Mouse (Mus musculus) embryonic fibroblast, embryonic 13.5 days (primary cell): ENCODE data around the gene Btbd19. TPM values are rescaled to one million over a fixed set of nuclear protein-coding genes. Genes with fewer than 3 reads are reported as not detected.

ENCODE experiments used
- H3K27ac ChIP-seq: 2 replicates; pipeline ENCODE4 v1.5.1; 2012; ENCODE audit warnings: low read length, control low read depth, inconsistent platforms; ENCODE audit not compliant: insufficient read depth
- H3K4me1 ChIP-seq: 2 replicates; pipeline ENCODE4 v1.6.1; 2011; ENCODE audit warnings: low read length; ENCODE audit not compliant: control insufficient read depth, insufficient read depth
- H3K4me3 ChIP-seq: 2 replicates; pipeline ENCODE4 v1.5.1; 2011; ENCODE audit warnings: mild to moderate bottlenecking, control low read depth, low read length; ENCODE audit not compliant: insufficient read depth
- CTCF ChIP-seq: IDR thresholded peaks from 2 replicates; pipeline ENCODE4 v1.5.1; 2011; ENCODE audit warnings: mild to moderate bottlenecking, control low read depth, low read length, moderate library complexity, borderline replicate concordance; ENCODE audit not compliant: insufficient read depth
- POLR2A ChIP-seq: IDR thresholded peaks from 2 replicates; pipeline ENCODE4 v1.6.1; 2011; ENCODE audit warnings: low read depth, mild to moderate bottlenecking, control low read depth, low read length, moderate library complexity
- polyA plus RNA-seq: library from polyadenylated mRNA; stranded (reverse); fragments of >200 nt; gene quantifications from 2 replicates; pipeline ENCODE4 v1.2.4, GENCODE M21; 2011; ENCODE audit warnings: low read depth; ENCODE audit not compliant: missing spikeins, insufficient read length

Btbd19 gene
- polyA plus RNA-seq, 1 experiment, result 42.1 TPM

DNA sequence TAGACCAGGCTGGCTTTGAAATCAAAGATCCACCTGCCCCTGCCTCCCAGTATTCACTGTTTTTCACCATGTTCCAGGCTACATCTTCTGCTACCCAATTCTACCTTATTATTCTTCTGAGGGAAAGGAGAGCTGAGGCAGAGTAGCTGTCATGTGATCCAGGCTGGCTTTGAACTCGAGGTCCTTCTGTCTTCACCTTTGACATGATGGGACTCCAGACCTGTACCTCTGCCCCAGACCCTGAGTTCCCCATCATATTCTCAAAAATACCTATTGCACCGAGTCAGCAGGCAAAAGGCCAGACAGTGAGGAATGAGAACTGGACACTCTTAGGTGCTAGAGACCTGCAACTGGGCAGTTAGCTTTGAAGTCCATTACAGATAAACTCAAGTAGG is 9.1 kb upstream of the Btbd19 start:
- TF ChIP-seq POLR2A, result no peak
- TF ChIP-seq CTCF, result no peak
- Histone ChIP-seq H3K27ac (no peak overlapping the region), H3K4me1 (peaks cover 12% of the 10 kb centered on the region), H3K4me3 (no peak overlapping the region)

DNA sequence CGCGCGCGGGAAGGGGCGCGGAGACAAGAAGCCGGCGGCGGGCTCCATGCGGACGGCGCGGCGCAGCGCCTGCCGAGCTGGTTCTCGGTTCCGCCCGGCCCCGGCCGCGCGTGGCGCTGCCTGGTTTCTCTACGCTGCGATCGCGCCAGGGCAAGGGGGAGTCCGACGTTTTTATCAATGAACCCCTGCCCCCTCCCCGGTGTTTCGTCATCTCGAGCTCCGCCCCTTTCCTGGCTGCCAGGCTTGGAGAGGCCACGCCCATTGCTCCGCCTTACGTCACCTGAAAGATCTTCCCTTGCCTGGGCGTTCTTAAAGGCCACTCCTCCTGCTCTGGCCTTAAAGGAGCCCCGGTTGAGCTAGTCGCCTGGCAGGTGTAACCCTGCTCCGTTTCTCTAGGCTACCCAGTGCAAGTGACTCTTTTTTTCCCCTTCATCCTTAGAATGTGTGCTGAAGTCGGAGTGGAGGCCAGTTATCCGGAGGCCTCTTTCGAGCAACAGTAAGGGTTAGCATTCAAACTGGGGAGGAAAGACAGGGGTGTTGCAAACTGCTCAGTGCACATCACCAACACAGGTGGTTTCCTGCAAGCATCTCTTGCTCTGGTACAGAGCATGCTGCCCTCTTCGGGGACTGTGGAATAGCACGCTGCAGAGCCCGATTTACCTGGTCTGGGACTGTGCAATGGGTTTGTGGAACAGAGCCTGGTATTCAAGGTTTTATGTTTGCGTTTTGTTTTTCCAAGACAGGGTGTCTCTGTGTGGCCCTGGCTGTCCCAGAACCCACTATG is 8.5 kb upstream of the Btbd19 start, which contains the start of gene Plk3:
TSS of gene Plk3 (minus strand) at position 147 of the 784 bp plus-strand sequence.
- no peak within 1 kb of the TSS for H3K27ac ChIP-seq
- peak within 1 kb of the TSS; percentile 75 for H3K4me3 ChIP-seq
- TF ChIP-seq CTCF, result no peak
- TF ChIP-seq POLR2A, result peak; percentile 94

DNA sequence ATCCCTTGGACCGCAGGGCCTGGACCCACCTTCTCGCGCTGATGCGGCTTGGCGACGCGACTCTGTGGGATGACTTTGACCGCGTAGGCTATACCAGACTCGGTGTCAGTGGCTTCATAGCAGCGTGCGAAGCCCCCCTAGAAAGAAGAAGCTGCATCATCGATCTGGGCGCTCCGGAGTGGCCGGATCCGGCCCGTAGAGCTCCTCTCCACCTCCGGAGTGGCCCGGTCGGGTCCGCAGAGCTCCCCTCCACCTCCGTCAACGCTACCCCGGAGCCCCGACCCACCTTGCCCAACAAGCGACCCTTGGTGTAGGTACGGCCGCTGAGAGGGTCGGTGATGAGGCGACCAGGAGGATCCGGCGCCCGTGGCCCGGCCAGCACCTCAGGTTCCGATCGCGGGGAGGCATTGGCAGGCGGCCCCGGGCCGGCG is 7.9 kb upstream of the Btbd19 start:
- Histone ChIP-seq H3K4me3 (peak overlapping the region; percentile 75), H3K27ac (no peak overlapping the region), H3K4me1 (peaks cover 12% of the 10 kb centered on the region)
- TF ChIP-seq POLR2A (no peak), CTCF (no peak)

More for the DNA sequence above, 8.5 kb upstream of the Btbd19 start, which contains the start of gene Plk3:
- H3K4me1 ChIP-seq, result peaks cover 12% of the 10 kb centered on the region

DNA sequence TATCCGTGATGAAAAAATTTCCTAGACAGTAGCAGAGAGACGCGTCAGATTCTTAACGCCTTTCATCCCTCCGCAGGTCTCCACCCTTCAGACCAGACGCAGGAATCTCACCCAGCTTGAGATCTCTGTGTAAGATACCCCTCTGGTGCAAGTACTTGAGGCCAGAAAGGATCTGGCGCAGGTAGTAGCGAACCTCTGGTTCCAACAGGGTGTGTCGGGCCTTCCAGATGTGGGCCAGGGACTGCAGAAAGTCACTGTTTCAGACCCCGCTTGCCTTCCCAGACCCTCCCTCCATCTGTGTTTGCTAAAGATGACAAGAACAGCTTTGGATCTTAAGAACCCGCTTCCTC is 7.2 kb upstream of the Btbd19 start:
- Histone ChIP-seq H3K27ac (no peak overlapping the region), H3K4me3 (peak overlapping the region; percentile 75), H3K4me1 (peaks cover 12% of the 10 kb centered on the region)
- no peak for TF ChIP-seq POLR2A
- TF ChIP-seq CTCF, result no peak

DNA sequence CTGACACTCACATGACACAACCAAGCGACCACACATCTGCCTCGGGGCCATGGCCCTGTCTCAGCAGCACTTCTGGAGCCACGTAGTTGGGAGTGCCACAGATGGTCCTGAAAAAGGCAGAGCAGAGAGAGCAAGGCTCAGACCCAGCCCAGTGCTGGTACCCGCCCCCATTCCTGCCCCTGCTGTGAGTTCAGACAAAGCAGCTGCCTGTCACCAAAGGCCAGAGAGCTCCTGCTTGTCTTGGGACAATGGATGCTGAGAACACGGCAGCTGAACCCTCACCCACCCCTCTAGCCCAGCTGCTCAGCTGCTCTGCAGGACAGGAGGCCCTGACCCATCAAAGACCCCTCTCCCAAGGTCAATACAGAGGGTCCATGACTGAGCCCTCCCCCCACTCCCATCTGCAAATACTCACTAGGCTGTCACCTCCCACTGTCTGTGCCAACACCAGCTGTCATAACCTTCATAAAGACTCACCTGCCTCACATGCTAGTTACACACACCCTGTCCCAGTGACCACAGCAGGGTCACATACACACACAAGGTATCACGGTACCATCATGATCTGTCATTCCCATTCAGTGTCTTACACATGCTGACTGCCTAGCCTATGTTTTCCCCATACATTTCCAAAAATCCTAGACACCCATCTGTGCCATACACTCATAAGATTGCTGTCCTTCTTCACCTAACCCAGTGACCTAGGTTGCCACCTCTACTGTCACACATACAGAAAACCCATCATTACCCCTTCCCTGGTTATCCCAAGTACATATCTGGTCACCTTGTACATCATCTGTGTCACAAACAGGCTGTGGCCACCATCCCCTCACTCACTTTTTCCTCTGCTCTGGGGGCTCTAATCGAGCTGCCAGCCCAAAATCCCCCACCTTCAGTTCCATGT is 6.6 kb upstream of the Btbd19 start:
- Histone ChIP-seq H3K4me1 (peaks cover 13% of the 10 kb centered on the region), H3K4me3 (peak overlapping the region; percentile 75), H3K27ac (no peak overlapping the region)
- TF ChIP-seq POLR2A (peak; percentile 39; the same call in 1 of the 2 replicates), CTCF (no peak)

DNA sequence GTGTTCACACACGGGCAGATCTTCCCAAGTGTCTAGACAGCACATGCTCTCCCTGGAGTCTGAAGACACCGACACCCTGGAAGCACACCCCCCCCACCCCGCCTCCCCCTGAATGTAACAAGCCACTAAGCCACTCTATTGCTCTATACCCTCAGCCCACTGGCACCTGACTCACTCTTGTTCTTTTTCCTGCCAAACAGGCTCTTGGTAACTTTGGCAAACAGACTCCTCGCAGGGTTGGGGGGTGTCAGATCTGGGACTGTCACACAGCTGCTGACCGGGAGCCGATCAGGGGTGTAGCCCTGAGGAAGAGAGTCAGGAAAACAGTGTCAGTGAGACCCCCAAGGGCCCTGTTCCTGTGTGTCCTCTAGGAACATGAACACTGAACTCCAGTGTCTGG is 5.7 kb upstream of the Btbd19 start:
- H3K4me3 ChIP-seq, result no peak overlapping the region
- H3K27ac ChIP-seq, result no peak overlapping the region
- TF ChIP-seq CTCF (no peak), POLR2A (no peak)
- H3K4me1 ChIP-seq, result peaks cover 21% of the 10 kb centered on the region

DNA sequence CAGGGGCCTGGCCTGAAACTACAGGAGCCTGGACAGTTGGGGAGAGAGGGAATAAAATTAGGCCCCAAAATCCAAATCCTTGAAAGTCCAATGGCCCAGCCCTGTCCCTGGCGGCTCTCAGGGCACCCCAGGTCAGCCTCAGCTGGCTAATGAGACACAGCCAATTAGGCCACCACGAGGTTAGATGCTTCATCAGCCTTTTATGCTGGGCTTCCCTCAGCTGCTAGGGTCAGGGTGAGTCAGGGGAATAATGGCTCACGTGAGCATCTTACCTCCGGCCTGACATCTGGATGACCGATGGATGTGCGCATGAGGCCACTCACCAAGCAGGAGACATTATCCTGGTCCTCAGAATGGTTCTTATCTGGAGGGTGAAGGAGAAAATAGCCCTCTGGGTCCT is 5.3 kb upstream of the Btbd19 start:
- Histone ChIP-seq H3K4me3 (no peak overlapping the region), H3K27ac (no peak overlapping the region), H3K4me1 (peaks cover 22% of the 10 kb centered on the region)
- TF ChIP-seq CTCF (no peak), POLR2A (no peak)

DNA sequence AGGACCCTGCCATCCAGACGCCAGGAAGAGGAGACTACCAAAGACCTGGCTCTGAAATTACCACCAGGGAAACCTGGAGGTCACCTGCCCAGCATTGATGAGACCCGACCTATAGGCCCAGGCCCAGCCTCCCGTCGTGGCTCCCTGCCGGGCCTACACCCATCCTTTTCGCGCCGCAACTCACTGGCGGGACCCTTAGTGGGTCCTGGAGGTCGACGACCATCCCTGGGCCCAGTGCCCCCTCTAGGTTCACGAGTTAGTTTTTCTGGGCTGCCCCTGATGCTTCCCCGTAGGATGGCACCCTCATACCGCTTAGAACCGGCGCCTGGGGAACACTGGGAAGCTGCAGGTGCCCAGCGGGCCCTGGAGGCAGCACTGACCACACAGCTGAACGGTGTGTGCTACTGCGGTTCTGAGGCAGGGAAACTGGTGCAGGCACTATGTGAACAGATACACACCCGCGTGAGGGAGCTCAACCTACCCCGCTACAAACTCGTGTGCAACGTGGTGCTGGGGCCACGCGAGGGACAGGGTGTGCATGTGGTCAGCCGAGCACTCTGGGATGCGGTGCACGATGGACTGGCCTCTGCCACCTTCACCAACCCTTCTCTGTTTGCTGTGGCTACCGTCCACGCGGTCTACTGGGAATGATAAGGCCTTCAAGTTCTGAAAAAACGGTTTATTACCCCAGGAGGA is 2.6 kb upstream of the Btbd19 start:
- no peak overlapping the region for H3K27ac ChIP-seq
- TF ChIP-seq POLR2A (no peak), CTCF (no peak)
- H3K4me3 ChIP-seq, result no peak overlapping the region
- H3K4me1 ChIP-seq, result peaks cover 26% of the 10 kb centered on the region

DNA sequence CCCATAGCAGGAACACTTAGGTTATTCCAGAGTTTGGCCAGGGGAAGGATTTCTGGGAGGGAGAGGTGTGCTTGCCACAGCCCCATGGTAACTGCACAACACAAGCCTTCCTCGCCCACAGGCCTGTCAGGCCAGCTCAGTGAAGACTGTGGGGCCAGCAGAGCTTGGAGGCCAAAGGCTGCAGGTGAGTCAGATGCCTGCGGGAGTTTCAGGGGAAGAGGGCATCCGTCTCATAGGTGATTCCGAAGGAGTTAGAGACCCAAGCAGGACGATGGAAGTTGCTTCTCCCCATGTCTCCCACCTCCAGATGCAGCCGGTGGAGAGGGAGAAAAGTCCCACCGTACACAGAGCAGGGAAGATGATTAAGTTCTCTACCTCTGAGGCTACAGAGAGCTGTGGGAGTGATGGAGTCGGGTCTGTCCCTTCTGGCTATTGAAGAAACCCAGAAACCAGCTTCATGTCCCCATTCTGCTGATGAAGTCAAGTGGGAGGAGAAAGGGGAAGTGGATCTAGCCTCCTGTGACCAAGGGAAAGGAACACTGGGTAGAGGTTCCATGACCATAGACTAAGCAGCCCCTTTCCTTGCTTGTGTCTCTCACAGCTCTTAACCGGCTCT is 1.3 kb upstream of the Btbd19 start, which contains the start of gene Tctex1d4:
TSS of gene Tctex1d4 (plus strand) at position 120 of the 616 bp plus-strand sequence.
- TF ChIP-seq CTCF (no peak), POLR2A (no peak)
- Histone ChIP-seq H3K27ac (peak within 1 kb of the TSS; percentile 100), H3K4me3 (no peak within 1 kb of the TSS), H3K4me1 (peaks cover 20% of the 10 kb centered on the region)
